Mouse (Mus musculus) limb, embryonic 15.5 days (tissue): ENCODE data around the gene Gm8180. TPM values are rescaled to one million over a fixed set of nuclear protein-coding genes. Genes with fewer than 3 reads are reported as not detected.
"Not testable (repeated sequence)": the region's sequence is repeated elsewhere in the genome, so short reads cannot be mapped to it uniquely, and the experiment has no call there.

Experiments used
- ATAC-seq: fragments of 200-750 bp; cut with Nextera tagmentation; 2 replicates; pipeline ENCODE4 v1.8.0; 2017; ENCODE audit warnings: low read depth, moderate TSS enrichment; ENCODE audit not compliant: insufficient number of reproducible peaks, low FRiP score, low TSS enrichment
- H3K27ac ChIP-seq: fragments of 300-500 bp; sonication (generic); 2 replicates; pipeline ENCODE4 v1.5.1; 2015; ENCODE audit warnings: moderate library complexity, mild to moderate bottlenecking, inconsistent platforms
- H3K27me3 ChIP-seq: fragments of 300-500 bp; sonication (generic); 2 replicates; pipeline ENCODE4 v1.6.1; 2015; ENCODE audit warnings: inconsistent platforms
- H3K36me3 ChIP-seq: fragments of 300-500 bp; sonication (generic); 2 replicates; pipeline ENCODE4 v1.6.1; 2015; ENCODE audit warnings: inconsistent platforms
- H3K4me1 ChIP-seq: fragments of 300-500 bp; sonication (generic); 2 replicates; pipeline ENCODE4 v1.6.1; 2015; ENCODE audit warnings: inconsistent platforms
- H3K4me2 ChIP-seq: fragments of 300-500 bp; sonication (generic); 2 replicates; pipeline ENCODE4 v1.6.1; 2015; ENCODE audit warnings: mild to moderate bottlenecking, inconsistent platforms
- H3K4me3 ChIP-seq: fragments of 300-500 bp; sonication (generic); 2 replicates; pipeline ENCODE4 v1.5.1; 2015; ENCODE audit warnings: mild to moderate bottlenecking, inconsistent platforms
- H3K9ac ChIP-seq: fragments of 300-500 bp; sonication (generic); 2 replicates; pipeline ENCODE4 v1.6.1; 2015; ENCODE audit warnings: inconsistent platforms
- H3K9me3 ChIP-seq: fragments of 300-500 bp; sonication (generic); 2 replicates; pipeline ENCODE4 v1.6.1; 2016; ENCODE audit warnings: inconsistent platforms
- WGBS: fragments of 180-500 bp; shearing (Covaris S2); methylation state at CpG from one replicate; pipeline ENCODE4 v1.1.7; 2015; 5-methylcytosine and 5-hydroxymethylcytosine counted together
- polyA plus RNA-seq: library from polyadenylated mRNA; unstranded; fragments of >200 nt; fragmentation: Nextera tagmentation; extraction: Ambion mirVana; gene quantifications from 2 replicates; pipeline ENCODE4 v1.2.1, GENCODE M21; 2015

Gm8180 gene
- polyA plus RNA-seq: not detected in 2 replicates

GRCm38 (mm10) chr14:43784645-43785044 lies at the start of gene Gm8180:
Gm8180 (minus strand) TSS chr14:43784745.
- H3K4me1 ChIP-seq, H3K27ac ChIP-seq, H3K27me3 ChIP-seq, H3K9ac ChIP-seq, H3K9me3 ChIP-seq, H3K4me2 ChIP-seq, H3K4me3 ChIP-seq, ATAC-seq, H3K36me3 ChIP-seq: not testable (repeated sequence)
- WGBS: 83% methylated on average over 3 of the region's 3 CpGs

- not testable (repeated sequence) for H3K9me3 ChIP-seq, ATAC-seq, H3K9ac ChIP-seq, H3K27me3 ChIP-seq, H3K4me2 ChIP-seq, H3K27ac ChIP-seq, H3K4me3 ChIP-seq, H3K4me1 ChIP-seq, H3K36me3 ChIP-seq
- WGBS: 74% methylated on average over 1 of the region's 1 CpGs
Observed at GRCm38 (mm10) chr14:43830385-43830784, 45.8 kb upstream of the Gm8180 start.

- not testable (repeated sequence) for H3K27me3 ChIP-seq, H3K4me2 ChIP-seq, H3K4me1 ChIP-seq, H3K9ac ChIP-seq, ATAC-seq, H3K36me3 ChIP-seq, H3K9me3 ChIP-seq, H3K4me3 ChIP-seq, H3K27ac ChIP-seq
- WGBS: 72% methylated on average over 6 of the region's 6 CpGs
Observed at GRCm38 (mm10) chr14:43824176-43824575, 39.6 kb upstream of the Gm8180 start.

GRCm38 (mm10) chr14:43821869-43822268 lies 37.3 kb upstream of the Gm8180 start:
- not testable (repeated sequence) for H3K4me1 ChIP-seq, H3K27ac ChIP-seq, H3K27me3 ChIP-seq, H3K36me3 ChIP-seq, ATAC-seq, H3K4me2 ChIP-seq, H3K9me3 ChIP-seq, H3K9ac ChIP-seq, H3K4me3 ChIP-seq
- 50% methylated on average over 1 of the region's 2 CpGs for WGBS

GRCm38 (mm10) chr14:43812458-43812857 lies 27.9 kb upstream of the Gm8180 start:
- not testable (repeated sequence) for H3K4me3 ChIP-seq, H3K4me1 ChIP-seq, H3K9ac ChIP-seq, H3K27ac ChIP-seq, H3K27me3 ChIP-seq, H3K9me3 ChIP-seq, H3K36me3 ChIP-seq, H3K4me2 ChIP-seq, ATAC-seq
- WGBS: 64% methylated on average over 8 of the region's 9 CpGs

GRCm38 (mm10) chr14:43808142-43808541 lies 23.6 kb upstream of the Gm8180 start:
- H3K9ac ChIP-seq, H3K36me3 ChIP-seq, H3K4me2 ChIP-seq, H3K27me3 ChIP-seq, H3K9me3 ChIP-seq, ATAC-seq, H3K4me3 ChIP-seq, H3K4me1 ChIP-seq, H3K27ac ChIP-seq: not testable (repeated sequence)
- WGBS: 74% methylated on average over 4 of the region's 4 CpGs

GRCm38 (mm10) chr14:43804435-43804834 lies 19.9 kb upstream of the Gm8180 start:
- not testable (repeated sequence) for H3K9me3 ChIP-seq, H3K4me2 ChIP-seq, H3K36me3 ChIP-seq, ATAC-seq, H3K4me3 ChIP-seq, H3K4me1 ChIP-seq, H3K27me3 ChIP-seq, H3K27ac ChIP-seq, H3K9ac ChIP-seq
- WGBS: 14% methylated on average over 7 of the region's 7 CpGs

- ATAC-seq: peak; percentile 44; the same call in 1 of the 2 replicates
Observed at GRCm38 (mm10) chr14:43796905-43797470, 12.4 kb upstream of the Gm8180 start.

GRCm38 (mm10) chr14:43796069-43796904 lies 11.7 kb upstream of the Gm8180 start:
- H3K36me3 ChIP-seq: no peaks in the 10 kb centered on the region
- 15% methylated on average over 14 of the region's 14 CpGs for WGBS
- peak; percentile 55; the same call in 1 of the 2 replicates for ATAC-seq
- no peak overlapping the region for H3K9ac ChIP-seq
- H3K27me3 ChIP-seq: no peaks in the 10 kb centered on the region
- no peaks in the 10 kb centered on the region for H3K9me3 ChIP-seq
- peak overlapping the region; percentile 42 for H3K4me2 ChIP-seq
- peak overlapping the region; percentile 21 for H3K4me3 ChIP-seq
- H3K27ac ChIP-seq: no peak overlapping the region
- no peaks in the 10 kb centered on the region for H3K4me1 ChIP-seq

More at GRCm38 (mm10) chr14:43796905-43797470, 12.4 kb upstream of the Gm8180 start:
- H3K9me3 ChIP-seq, H3K36me3 ChIP-seq, H3K4me1 ChIP-seq, H3K9ac ChIP-seq, H3K27me3 ChIP-seq, H3K27ac ChIP-seq: not testable (repeated sequence)
- Histone ChIP-seq H3K4me2 (peak overlapping the region; percentile 42), H3K4me3 (peak overlapping the region; percentile 21)
- 15% methylated on average over 22 of the region's 23 CpGs for WGBS

GRCm38 (mm10) chr14:43793811-43794210 lies 9.3 kb upstream of the Gm8180 start:
- not testable (repeated sequence) for H3K4me1 ChIP-seq, H3K27ac ChIP-seq, H3K36me3 ChIP-seq, H3K4me2 ChIP-seq, H3K9me3 ChIP-seq, H3K4me3 ChIP-seq, H3K27me3 ChIP-seq, H3K9ac ChIP-seq, ATAC-seq
- 86% methylated on average over 5 of the region's 5 CpGs for WGBS

GRCm38 (mm10) chr14:43747566-43747965 lies 37.0 kb downstream of the Gm8180 start, which contains the start of gene Gm6526:
Gm6526 (plus strand) TSS chr14:43747866.
- not testable (repeated sequence) for H3K4me3 ChIP-seq, H3K4me2 ChIP-seq, H3K27ac ChIP-seq, H3K36me3 ChIP-seq, ATAC-seq, H3K4me1 ChIP-seq, H3K27me3 ChIP-seq, H3K9ac ChIP-seq, H3K9me3 ChIP-seq
- 78% methylated on average over 4 of the region's 4 CpGs for WGBS
